Mouse (Mus musculus): ENCODE results near the gene 1700016H13Rik.

DNA sequence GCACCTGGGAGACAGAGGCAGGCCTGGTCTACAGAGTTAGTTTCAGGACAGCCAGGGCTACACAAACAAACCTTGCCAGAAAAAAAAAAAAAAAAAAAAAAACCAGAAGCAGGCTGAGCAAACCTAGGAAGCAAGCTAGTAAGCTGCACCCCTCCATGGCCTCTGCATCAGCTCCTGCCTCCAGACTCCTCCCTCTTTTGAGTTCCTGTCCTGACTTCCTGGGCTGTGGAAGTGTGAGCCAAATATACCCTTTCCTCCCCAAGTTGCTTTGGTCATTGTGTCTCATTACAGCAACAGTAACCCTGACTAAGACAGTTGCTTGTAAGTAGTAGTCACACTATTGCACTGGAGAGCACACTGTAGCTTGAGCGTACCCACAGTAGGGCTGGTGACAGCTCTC is 11.6 kb downstream of the 1700016H13Rik start:
- TF ChIP-seq CTCF (IDR thresholded peaks at IDR 0.05; ENCODE audit: low read depth): no peak
- TF ChIP-seq EP300 (IDR thresholded peaks at IDR 0.05; ENCODE audit: low read depth): no peak

Measured in liver, embryonic 14.5 days (tissue).